Mouse (Mus musculus): Measurements from ENCODE around the gene Bptf. TPM values are rescaled to one million over a fixed set of nuclear protein-coding genes. Genes with fewer than 3 reads are reported as not detected.
"Not testable (repeated sequence)": the region's sequence is repeated elsewhere in the genome, so short reads cannot be mapped to it uniquely, and the experiment has no call there.

Gene Bptf
- total RNA-seq, 1 experiment: 86.4 TPM

- TF ChIP-seq MAFK (IDR thresholded peaks at IDR 0.05; ENCODE audit: insufficient read depth, low read depth, low read length) (no peak), CHD2 (IDR thresholded peaks at IDR 0.05; ENCODE audit: low read depth, low read length) (no peak), ZC3H11A (IDR thresholded peaks at IDR 0.05; ENCODE audit: borderline replicate concordance, low read depth, low read length) (no peak), ZNF384 (IDR thresholded peaks at IDR 0.05; ENCODE audit: low read depth, low read length) (no peak), HCFC1 (IDR thresholded peaks at IDR 0.05; ENCODE audit: borderline replicate concordance, insufficient read depth, low read length) (no peak)
- in situ Hi-C loops (cut with MboI; ENCODE audit: low sequenced_read_pairs in 2 of 2, unreplicated experiment in 2 of 2): no loop called here
- no peak for DNase-seq (ENCODE audit: low read depth, low spot score)
- no peaks in the 10 kb centered on the region for H3K9me3 ChIP-seq (ENCODE audit: control insufficient read depth, insufficient read depth, low read depth, low read length)
- no peak overlapping the region for H3K4me3 ChIP-seq (ENCODE audit: insufficient read depth in 1 of 2, low read depth in 1 of 2, low read length in 2 of 2, poor library complexity in 1 of 2, severe bottlenecking in 1 of 2)
- no peak overlapping the region for H3K27ac ChIP-seq (ENCODE audit: insufficient read depth, low read depth, low read length, poor library complexity, severe bottlenecking)
- H3K9ac ChIP-seq (ENCODE audit: insufficient read depth, low read depth, low read length, poor library complexity, severe bottlenecking): no peak overlapping the region
- peaks cover 56% of the 10 kb centered on the region for H3K36me3 ChIP-seq (ENCODE audit: control insufficient read depth, insufficient read depth, low read length, poor library complexity, severe bottlenecking)
- no peaks in the 10 kb centered on the region for H3K4me1 ChIP-seq (ENCODE audit: control insufficient read depth in 2 of 2, insufficient read depth in 2 of 2, low read length in 2 of 2, poor library complexity in 1 of 2)
Observed at GRCm38 (mm10) chr11:107064590-107064989, 67.3 kb downstream of the Bptf start.

GRCm38 (mm10) chr11:107063067-107063466 lies 68.9 kb downstream of the Bptf start:
- DNase-seq (ENCODE audit: low read depth, low spot score): no peak
- H3K36me3 ChIP-seq (ENCODE audit: control insufficient read depth, insufficient read depth, low read length, poor library complexity, severe bottlenecking): peaks cover 68% of the 10 kb centered on the region
- in situ Hi-C loops (cut with MboI; ENCODE audit: low sequenced_read_pairs in 2 of 2, unreplicated experiment in 2 of 2): no loop called here
- no peak overlapping the region for H3K27ac ChIP-seq (ENCODE audit: insufficient read depth, low read depth, low read length, poor library complexity, severe bottlenecking)
- no peak overlapping the region for H3K4me3 ChIP-seq (ENCODE audit: insufficient read depth in 1 of 2, low read depth in 1 of 2, low read length in 2 of 2, poor library complexity in 1 of 2, severe bottlenecking in 1 of 2)
- no peaks in the 10 kb centered on the region for H3K4me1 ChIP-seq (ENCODE audit: control insufficient read depth in 2 of 2, insufficient read depth in 2 of 2, low read length in 2 of 2, poor library complexity in 1 of 2)
- no peaks in the 10 kb centered on the region for H3K9me3 ChIP-seq (ENCODE audit: control insufficient read depth, insufficient read depth, low read depth, low read length)
- TF ChIP-seq MAFK (IDR thresholded peaks at IDR 0.05; ENCODE audit: insufficient read depth, low read depth, low read length) (no peak), CHD2 (IDR thresholded peaks at IDR 0.05; ENCODE audit: low read depth, low read length) (no peak), ZC3H11A (IDR thresholded peaks at IDR 0.05; ENCODE audit: borderline replicate concordance, low read depth, low read length) (no peak), ZNF384 (IDR thresholded peaks at IDR 0.05; ENCODE audit: low read depth, low read length) (no peak), HCFC1 (IDR thresholded peaks at IDR 0.05; ENCODE audit: borderline replicate concordance, insufficient read depth, low read length) (no peak)
- H3K9ac ChIP-seq (ENCODE audit: insufficient read depth, low read depth, low read length, poor library complexity, severe bottlenecking): no peak overlapping the region

GRCm38 (mm10) chr11:107060941-107061340 lies 71.0 kb downstream of the Bptf start:
- peaks cover 66% of the 10 kb centered on the region for H3K36me3 ChIP-seq (ENCODE audit: control insufficient read depth, insufficient read depth, low read length, poor library complexity, severe bottlenecking)
- no peaks in the 10 kb centered on the region for H3K4me1 ChIP-seq (ENCODE audit: control insufficient read depth in 2 of 2, insufficient read depth in 2 of 2, low read length in 2 of 2, poor library complexity in 1 of 2)
- H3K4me3 ChIP-seq (ENCODE audit: insufficient read depth in 1 of 2, low read depth in 1 of 2, low read length in 2 of 2, poor library complexity in 1 of 2, severe bottlenecking in 1 of 2): no peak overlapping the region
- no peak overlapping the region for H3K9ac ChIP-seq (ENCODE audit: insufficient read depth, low read depth, low read length, poor library complexity, severe bottlenecking)
- H3K9me3 ChIP-seq (ENCODE audit: control insufficient read depth, insufficient read depth, low read depth, low read length): no peaks in the 10 kb centered on the region
- no peak for TF ChIP-seq MAFK (IDR thresholded peaks at IDR 0.05; ENCODE audit: insufficient read depth, low read depth, low read length)
- no peak for TF ChIP-seq ZC3H11A (IDR thresholded peaks at IDR 0.05; ENCODE audit: borderline replicate concordance, low read depth, low read length)
- TF ChIP-seq HCFC1 (IDR thresholded peaks at IDR 0.05; ENCODE audit: borderline replicate concordance, insufficient read depth, low read length): no peak
- no peak for TF ChIP-seq CHD2 (IDR thresholded peaks at IDR 0.05; ENCODE audit: low read depth, low read length)
- no peak for TF ChIP-seq ZNF384 (IDR thresholded peaks at IDR 0.05; ENCODE audit: low read depth, low read length)
- H3K27ac ChIP-seq (ENCODE audit: insufficient read depth, low read depth, low read length, poor library complexity, severe bottlenecking): no peak overlapping the region
- no peak for DNase-seq (ENCODE audit: low read depth, low spot score)
- in situ Hi-C loops (cut with MboI; ENCODE audit: low sequenced_read_pairs in 2 of 2, unreplicated experiment in 2 of 2): no loop called here

GRCm38 (mm10) chr11:107059634-107060033 lies 72.3 kb downstream of the Bptf start:
- H3K4me3 ChIP-seq (ENCODE audit: insufficient read depth in 1 of 2, low read depth in 1 of 2, low read length in 2 of 2, poor library complexity in 1 of 2, severe bottlenecking in 1 of 2); H3K9me3 ChIP-seq (ENCODE audit: control insufficient read depth, insufficient read depth, low read depth, low read length); H3K4me1 ChIP-seq (ENCODE audit: control insufficient read depth in 2 of 2, insufficient read depth in 2 of 2, low read length in 2 of 2, poor library complexity in 1 of 2); in situ Hi-C loops (cut with MboI; ENCODE audit: low sequenced_read_pairs in 2 of 2, unreplicated experiment in 2 of 2); H3K9ac ChIP-seq (ENCODE audit: insufficient read depth, low read depth, low read length, poor library complexity, severe bottlenecking); DNase-seq (ENCODE audit: low read depth, low spot score); H3K27ac ChIP-seq (ENCODE audit: insufficient read depth, low read depth, low read length, poor library complexity, severe bottlenecking): not testable (repeated sequence)
- peaks cover 69% of the 10 kb centered on the region for H3K36me3 ChIP-seq (ENCODE audit: control insufficient read depth, insufficient read depth, low read length, poor library complexity, severe bottlenecking)

GRCm38 (mm10) chr11:107057391-107057790 lies 74.5 kb downstream of the Bptf start:
- Histone ChIP-seq H3K9ac (ENCODE audit: insufficient read depth, low read depth, low read length, poor library complexity, severe bottlenecking) (no peak overlapping the region), H3K27ac (ENCODE audit: insufficient read depth, low read depth, low read length, poor library complexity, severe bottlenecking) (no peak overlapping the region), H3K9me3 (ENCODE audit: control insufficient read depth, insufficient read depth, low read depth, low read length) (no peaks in the 10 kb centered on the region), H3K36me3 (ENCODE audit: control insufficient read depth, insufficient read depth, low read length, poor library complexity, severe bottlenecking) (peaks cover 76% of the 10 kb centered on the region), H3K4me1 (ENCODE audit: control insufficient read depth in 2 of 2, insufficient read depth in 2 of 2, low read length in 2 of 2, poor library complexity in 1 of 2) (no peaks in the 10 kb centered on the region), H3K4me3 (ENCODE audit: insufficient read depth in 1 of 2, low read depth in 1 of 2, low read length in 2 of 2, poor library complexity in 1 of 2, severe bottlenecking in 1 of 2) (no peak overlapping the region)
- in situ Hi-C loops (cut with MboI; ENCODE audit: low sequenced_read_pairs in 2 of 2, unreplicated experiment in 2 of 2): no loop called here
- DNase-seq (ENCODE audit: low read depth, low spot score): no peak
- TF ChIP-seq ZC3H11A (IDR thresholded peaks at IDR 0.05; ENCODE audit: borderline replicate concordance, low read depth, low read length): no peak
- no peak for TF ChIP-seq ZNF384 (IDR thresholded peaks at IDR 0.05; ENCODE audit: low read depth, low read length)
- no peak for TF ChIP-seq MAFK (IDR thresholded peaks at IDR 0.05; ENCODE audit: insufficient read depth, low read depth, low read length)
- TF ChIP-seq HCFC1 (IDR thresholded peaks at IDR 0.05; ENCODE audit: borderline replicate concordance, insufficient read depth, low read length): no peak
- TF ChIP-seq CHD2 (IDR thresholded peaks at IDR 0.05; ENCODE audit: low read depth, low read length): no peak

Measured in ES-E14 (cell line).